Mouse (Mus musculus) myocyte (in vitro differentiated cells): ENCODE measurements around the gene Tlr9.

Experiments used
- E2F4 ChIP-seq: IDR thresholded peaks from one replicate; pipeline ENCODE4 v1.6.1; 2011; ENCODE audit warnings: mild to moderate bottlenecking, control low read depth, moderate library complexity; ENCODE audit not compliant: insufficient read depth
- MAX ChIP-seq: IDR thresholded peaks from one replicate; pipeline ENCODE4 v1.6.1; 2011; ENCODE audit warnings: low read depth, mild to moderate bottlenecking, control low read depth
- MYOG ChIP-seq, 3 experiments: IDR thresholded peaks; one replicate each; pipeline ENCODE4 v1.6.1; 2011; ENCODE audit warnings: control low read depth in 2 of 3, low read depth in 2 of 3, mild to moderate bottlenecking in 2 of 3; ENCODE audit not compliant: insufficient read length in 2 of 3, control insufficient read depth in 1 of 3, insufficient read depth in 1 of 3
- POLR2A ChIP-seq: IDR thresholded peaks from one replicate; pipeline ENCODE4 v1.6.1; 2011; ENCODE audit warnings: low read depth, mild to moderate bottlenecking, control low read depth, moderate library complexity; ENCODE audit not compliant: insufficient read length
- POLR2AphosphoS2 ChIP-seq: IDR thresholded peaks from one replicate; pipeline ENCODE4 v1.6.1; 2011; ENCODE audit warnings: low read depth, control low read depth; ENCODE audit not compliant: insufficient read length
- USF1 ChIP-seq: IDR thresholded peaks from one replicate; pipeline ENCODE4 v1.6.1; 2011; ENCODE audit warnings: low read depth, mild to moderate bottlenecking, control low read depth, moderate library complexity

DNA sequence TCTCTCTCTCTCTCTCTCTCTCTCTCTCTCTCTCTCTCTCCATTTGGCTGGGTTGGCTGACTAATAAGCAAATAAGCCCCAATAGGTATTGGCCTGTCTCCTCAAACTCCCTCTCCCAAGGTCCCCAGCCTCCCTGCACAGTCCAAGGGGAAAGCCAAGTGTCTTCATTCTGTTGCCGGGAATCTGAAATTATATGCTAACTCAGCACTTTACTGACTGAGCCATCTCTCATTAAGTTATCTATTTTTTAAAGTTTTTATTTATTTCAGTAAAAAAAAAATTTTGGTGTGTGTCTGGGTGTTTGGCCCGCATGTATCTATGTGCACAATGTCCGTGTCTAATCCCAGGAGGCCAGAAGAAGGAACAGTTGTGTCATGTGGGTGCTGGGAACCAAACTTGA is 20.5 kb upstream of the Tlr9 start:
- TF ChIP-seq E2F4 (no peak), MYOG (IDR thresholded peaks at IDR 0.05; ENCODE audit: control insufficient read depth in 1 of 3, insufficient read depth in 1 of 3, insufficient read length in 2 of 3, low read depth in 2 of 3) (no peak), POLR2A (no peak), MAX (no peak), POLR2AphosphoS2 (no peak), USF1 (no peak)
